Mouse (Mus musculus) small intestine, adult 2 months (tissue): ENCODE measurements around the gene Slc25a33.

Experiments used
- CTCF ChIP-seq: fragments of 200-500 bp; IDR thresholded peaks from 2 replicates; pipeline ENCODE4 v1.5.1; 2012; ENCODE audit warnings: low read depth, mild to moderate bottlenecking, control low read depth, inconsistent platforms, low read length, moderate library complexity, mixed read lengths; ENCODE audit not compliant: insufficient replicate concordance, insufficient read length; ENCODE audit errors: extremely low read depth
- POLR2A ChIP-seq: fragments of 200-500 bp; IDR thresholded peaks from 2 replicates; pipeline ENCODE4 v1.6.1; 2012; ENCODE audit warnings: low read depth, mild to moderate bottlenecking, control low read depth, inconsistent platforms, low read length, moderate library complexity

GRCm38 (mm10) chr4:149723855-149724731 is 50.0 kb downstream of the Slc25a33 start:
- TF ChIP-seq CTCF: peak; percentile 72; the same call in 1 of the 2 replicates
- TF ChIP-seq POLR2A: no peak
